Mouse (Mus musculus): ENCODE results near the gene Vmn2r114.
"Not testable (repeated sequence)": the region's sequence is repeated elsewhere in the genome, so short reads cannot be mapped to it uniquely, and the experiment has no call there.

GRCm38 (mm10) chr17:23312437-23312836 is at the start of gene Vmn2r114:
- not testable (repeated sequence) for TF ChIP-seq ZNF384, CHD2 (IDR thresholded peaks at IDR 0.05; ENCODE audit: low read depth, low read length)
